Mouse (Mus musculus): ENCODE data around the gene Cpne2. TPM values are rescaled to one million over a fixed set of nuclear protein-coding genes. Genes with fewer than 3 reads are reported as not detected.

Gene Cpne2
- polyA plus RNA-seq, 1 experiment, result 39.3 TPM

GRCm38 (mm10) chr8:94551471-94552422 is 19.0 kb downstream of the Cpne2 start:
- no peaks in the 10 kb centered on the region for H3K4me1 ChIP-seq (ENCODE audit: control insufficient read depth, insufficient read depth, low read length)
- WGBS, result 58% methylated on average over 17 of the region's 17 CpGs
- H3K27me3 ChIP-seq (ENCODE audit: control insufficient read depth, insufficient read depth, low read length), result no peaks in the 10 kb centered on the region
- DNase-seq, result peak in 1 of 2 experiments; percentile 46
- no peak overlapping the region for H3K4me3 ChIP-seq (replicated peaks; ENCODE audit: insufficient read depth, low read depth, low read length)
- TF ChIP-seq POLR2A (IDR thresholded peaks at IDR 0.05; ENCODE audit: borderline replicate concordance, insufficient read depth, low read length) (no peak), CTCF (IDR thresholded peaks at IDR 0.05; ENCODE audit: borderline replicate concordance, insufficient read depth, low read depth, low read length) (no peak)
- H3K27ac ChIP-seq (ENCODE audit: insufficient read depth, low read length), result no peak overlapping the region

- no peak for DNase-seq
- Histone ChIP-seq H3K27ac (ENCODE audit: insufficient read depth, low read length) (no peak overlapping the region), H3K4me1 (ENCODE audit: control insufficient read depth, insufficient read depth, low read length) (no peaks in the 10 kb centered on the region)
Measured at GRCm38 (mm10) chr8:94552696-94553095, 19.9 kb downstream of the Cpne2 start.

GRCm38 (mm10) chr8:94557281-94557680 is 24.5 kb downstream of the Cpne2 start:
- 69% methylated on average over 3 of the region's 3 CpGs for WGBS
- no peak for DNase-seq
- Histone ChIP-seq H3K27me3 (ENCODE audit: control insufficient read depth, insufficient read depth, low read length) (no peaks in the 10 kb centered on the region), H3K27ac (ENCODE audit: insufficient read depth, low read length) (no peak overlapping the region), H3K4me1 (ENCODE audit: control insufficient read depth, insufficient read depth, low read length) (no peaks in the 10 kb centered on the region), H3K4me3 (replicated peaks; ENCODE audit: insufficient read depth, low read depth, low read length) (no peak overlapping the region)
- TF ChIP-seq CTCF (IDR thresholded peaks at IDR 0.05; ENCODE audit: borderline replicate concordance, insufficient read depth, low read depth, low read length) (no peak), POLR2A (IDR thresholded peaks at IDR 0.05; ENCODE audit: borderline replicate concordance, insufficient read depth, low read length) (no peak)

More at GRCm38 (mm10) chr8:94552696-94553095, 19.9 kb downstream of the Cpne2 start:
- no peak overlapping the region for H3K4me3 ChIP-seq (replicated peaks; ENCODE audit: insufficient read depth, low read depth, low read length)
- no peak for TF ChIP-seq POLR2A (IDR thresholded peaks at IDR 0.05; ENCODE audit: borderline replicate concordance, insufficient read depth, low read length)
- TF ChIP-seq CTCF (IDR thresholded peaks at IDR 0.05; ENCODE audit: borderline replicate concordance, insufficient read depth, low read depth, low read length), result no peak
- H3K27me3 ChIP-seq (ENCODE audit: control insufficient read depth, insufficient read depth, low read length), result no peaks in the 10 kb centered on the region
- 49% methylated on average over 2 of the region's 2 CpGs for WGBS

GRCm38 (mm10) chr8:94561256-94561655 is 28.5 kb downstream of the Cpne2 start:
- Histone ChIP-seq H3K4me1 (ENCODE audit: control insufficient read depth, insufficient read depth, low read length) (no peaks in the 10 kb centered on the region; the same call in 1 of the 2 replicates), H3K4me3 (replicated peaks; ENCODE audit: insufficient read depth, low read depth, low read length) (no peak overlapping the region), H3K27ac (ENCODE audit: insufficient read depth, low read length) (no peak overlapping the region), H3K27me3 (ENCODE audit: control insufficient read depth, insufficient read depth, low read length) (no peaks in the 10 kb centered on the region)
- DNase-seq, result peak in 1 of 2 experiments; percentile 50
- WGBS, result 55% methylated on average over 5 of the region's 5 CpGs
- TF ChIP-seq POLR2A (IDR thresholded peaks at IDR 0.05; ENCODE audit: borderline replicate concordance, insufficient read depth, low read length) (no peak), CTCF (IDR thresholded peaks at IDR 0.05; ENCODE audit: borderline replicate concordance, insufficient read depth, low read depth, low read length) (no peak)

GRCm38 (mm10) chr8:94564421-94564820 is 31.6 kb downstream of the Cpne2 start:
- no peaks in the 10 kb centered on the region for H3K27me3 ChIP-seq (ENCODE audit: control insufficient read depth, insufficient read depth, low read length)
- DNase-seq, result no peak
- no peaks in the 10 kb centered on the region; the same call in 1 of the 2 replicates for H3K4me1 ChIP-seq (ENCODE audit: control insufficient read depth, insufficient read depth, low read length)
- H3K27ac ChIP-seq (ENCODE audit: insufficient read depth, low read length), result no peak overlapping the region
- H3K4me3 ChIP-seq (replicated peaks; ENCODE audit: insufficient read depth, low read depth, low read length), result no peak overlapping the region
- no peak for TF ChIP-seq POLR2A (IDR thresholded peaks at IDR 0.05; ENCODE audit: borderline replicate concordance, insufficient read depth, low read length)
- TF ChIP-seq CTCF (IDR thresholded peaks at IDR 0.05; ENCODE audit: borderline replicate concordance, insufficient read depth, low read depth, low read length), result no peak

GRCm38 (mm10) chr8:94566033-94566432 is 33.2 kb downstream of the Cpne2 start:
- WGBS, result 46% methylated on average over 6 of the region's 6 CpGs
- Histone ChIP-seq H3K4me3 (replicated peaks; ENCODE audit: insufficient read depth, low read depth, low read length) (no peak overlapping the region), H3K27ac (ENCODE audit: insufficient read depth, low read length) (no peak overlapping the region), H3K4me1 (ENCODE audit: control insufficient read depth, insufficient read depth, low read length) (no peaks in the 10 kb centered on the region; the same call in 1 of the 2 replicates), H3K27me3 (ENCODE audit: control insufficient read depth, insufficient read depth, low read length) (no peaks in the 10 kb centered on the region)
- TF ChIP-seq POLR2A (IDR thresholded peaks at IDR 0.05; ENCODE audit: borderline replicate concordance, insufficient read depth, low read length) (no peak), CTCF (IDR thresholded peaks at IDR 0.05; ENCODE audit: borderline replicate concordance, insufficient read depth, low read depth, low read length) (no peak)
- no peak for DNase-seq

GRCm38 (mm10) chr8:94566446-94567158 is 33.8 kb downstream of the Cpne2 start:
- 36% methylated on average over 15 of the region's 15 CpGs for whole genome bisulfite sequencing
- Histone ChIP-seq H3K27ac (ENCODE audit: insufficient read depth, low read length) (no peak overlapping the region), H3K27me3 (ENCODE audit: control insufficient read depth, insufficient read depth, low read length) (no peaks in the 10 kb centered on the region), H3K4me1 (ENCODE audit: control insufficient read depth, insufficient read depth, low read length) (no peaks in the 10 kb centered on the region; the same call in 1 of the 2 replicates), H3K4me3 (replicated peaks; ENCODE audit: insufficient read depth, low read depth, low read length) (no peak overlapping the region)
- DNase-seq, result no peak
- TF ChIP-seq CTCF (IDR thresholded peaks at IDR 0.05; ENCODE audit: borderline replicate concordance, insufficient read depth, low read depth, low read length) (no peak), POLR2A (IDR thresholded peaks at IDR 0.05; ENCODE audit: borderline replicate concordance, insufficient read depth, low read length) (no peak)
